Mouse (Mus musculus) MEL (cell line): ENCODE measurements around the gene Col8a2. TPM values are rescaled to one million over a fixed set of nuclear protein-coding genes. Genes with fewer than 3 reads are reported as not detected.

Source experiments
- DNase-seq: peaks from one replicate; pipeline ENCODE4 v3.0.0; 2011; ENCODE audit warnings: low read depth, low spot score
- H3K27ac ChIP-seq: 2 replicates; pipeline ENCODE4 v1.5.1; 2012; ENCODE audit warnings: low read depth, mild to moderate bottlenecking, control low read depth, low read length, moderate library complexity; ENCODE audit not compliant: control insufficient read depth
- H3K27me3 ChIP-seq, 2 experiments: fragments of 150-350 bp in 1 of 2; sonication (generic) in 1 of 2; 2 replicates each; pipeline ENCODE4 v1.6.1; 2012; ENCODE audit warnings: low read length in 2 of 2, mild to moderate bottlenecking in 2 of 2, improper control_type of control experiment in 1 of 2, moderate library complexity in 1 of 2; ENCODE audit not compliant: insufficient read depth in 2 of 2, control insufficient read depth in 1 of 2
- H3K36me3 ChIP-seq, 2 experiments: 2 replicates each; pipeline ENCODE4 v1.6.1; 2012 to 2014; ENCODE audit warnings: low read length in 2 of 2, improper control_type of control experiment in 1 of 2, inconsistent platforms in 1 of 2, mild to moderate bottlenecking in 1 of 2; ENCODE audit not compliant: insufficient read depth in 2 of 2, control insufficient read depth in 1 of 2
- H3K4me1 ChIP-seq, 2 experiments: fragments of 150-350 bp in 1 of 2; sonication (generic) in 1 of 2; 2 replicates each; pipeline ENCODE4 v1.6.1; 2012; ENCODE audit warnings: low read length in 2 of 2, improper control_type of control experiment in 1 of 2, mild to moderate bottlenecking in 1 of 2; ENCODE audit not compliant: insufficient read depth in 2 of 2, control insufficient read depth in 1 of 2
- H3K4me3 ChIP-seq, 2 experiments: fragments of 150-350 bp in 1 of 2; sonication (generic) in 1 of 2; 2 replicates each; pipeline ENCODE4 v1.5.1; 2012; ENCODE audit warnings: low read depth in 2 of 2, low read length in 2 of 2, mild to moderate bottlenecking in 2 of 2, moderate library complexity in 2 of 2, control low read depth in 1 of 2, improper control_type of control experiment in 1 of 2; ENCODE audit not compliant: control insufficient read depth in 1 of 2, insufficient read depth in 1 of 2
- H3K79me2 ChIP-seq: 2 replicates; pipeline ENCODE4 v1.6.1; 2012; ENCODE audit warnings: mild to moderate bottlenecking, low read length, moderate library complexity; ENCODE audit not compliant: control insufficient read depth, poor library complexity, insufficient read depth
- H3K9ac ChIP-seq: 2 replicates; pipeline ENCODE4 v1.6.1; 2012; ENCODE audit warnings: low read depth, mild to moderate bottlenecking, control low read depth, low read length, moderate library complexity; ENCODE audit not compliant: control insufficient read depth, poor library complexity, severe bottlenecking
- H3K9me3 ChIP-seq: fragments of 150-350 bp; sonication (generic); replicated peaks from 2 replicates; pipeline ENCODE4 v1.6.1; 2012; ENCODE audit warnings: mild to moderate bottlenecking, low read length, improper control_type of control experiment, moderate library complexity; ENCODE audit not compliant: insufficient read depth
- CHD1 ChIP-seq: IDR thresholded peaks from 2 replicates; pipeline ENCODE4 v1.6.1; 2012; ENCODE audit warnings: low read depth, mild to moderate bottlenecking, inconsistent platforms, low read length, improper control_type of control experiment
- E2F4 ChIP-seq: IDR thresholded peaks from 2 replicates; pipeline ENCODE4 v1.6.1; 2011; ENCODE audit warnings: low read depth, low read length, improper control_type of control experiment, borderline replicate concordance
- KAT2A ChIP-seq: conservative IDR thresholded peaks from 2 replicates; pipeline ENCODE4 v1.6.1; 2012; ENCODE audit warnings: low read depth, low read length, improper control_type of control experiment, inconsistent platforms
- MAFK ChIP-seq: IDR thresholded peaks from 2 replicates; pipeline ENCODE4 v1.6.1; 2011; ENCODE audit warnings: low read depth, mild to moderate bottlenecking, low read length, improper control_type of control experiment, borderline replicate concordance
- MAX ChIP-seq: IDR thresholded peaks from 2 replicates; pipeline ENCODE4 v1.6.1; 2011; ENCODE audit warnings: low read length, improper control_type of control experiment
- MAZ ChIP-seq: IDR thresholded peaks from 2 replicates; pipeline ENCODE4 v1.6.1; 2012; ENCODE audit warnings: low read depth, mild to moderate bottlenecking, inconsistent platforms, low read length, improper control_type of control experiment
- MEF2A ChIP-seq: IDR thresholded peaks from 2 replicates; pipeline ENCODE4 v1.6.1; 2014; ENCODE audit warnings: low read depth, mild to moderate bottlenecking, inconsistent platforms, low read length, improper control_type of control experiment; ENCODE audit not compliant: poor library complexity, insufficient replicate concordance, severe bottlenecking; ENCODE audit errors: extremely low read depth
- MXI1 ChIP-seq: IDR thresholded peaks from 2 replicates; pipeline ENCODE4 v1.6.1; 2011; ENCODE audit warnings: mild to moderate bottlenecking, low read depth, low read length, improper control_type of control experiment
- MYC ChIP-seq: IDR thresholded peaks from 2 replicates; pipeline ENCODE4 v1.6.1; 2011; ENCODE audit warnings: low read depth, mild to moderate bottlenecking, low read length, improper control_type of control experiment, moderate library complexity
- NRF1 ChIP-seq: IDR thresholded peaks from 2 replicates; pipeline ENCODE4 v1.6.1; 2014; ENCODE audit warnings: low read depth, mild to moderate bottlenecking, inconsistent platforms, low read length, improper control_type of control experiment, moderate library complexity; ENCODE audit not compliant: poor library complexity, insufficient read depth, severe bottlenecking
- SMC3 ChIP-seq: IDR thresholded peaks from 2 replicates; pipeline ENCODE4 v1.6.1; 2011; ENCODE audit warnings: low read depth, low read length, improper control_type of control experiment
- TCF12 ChIP-seq: IDR thresholded peaks from 2 replicates; pipeline ENCODE4 v1.6.1; 2014; ENCODE audit warnings: low read depth, mild to moderate bottlenecking, inconsistent platforms, low read length, improper control_type of control experiment, moderate library complexity
- ZKSCAN1 ChIP-seq: IDR thresholded peaks from 2 replicates; pipeline ENCODE4 v1.6.1; 2012; ENCODE audit warnings: low read depth, mild to moderate bottlenecking, inconsistent platforms, low read length, improper control_type of control experiment, moderate library complexity
- ZMIZ1 ChIP-seq: IDR thresholded peaks from 2 replicates; pipeline ENCODE4 v1.6.1; 2012; ENCODE audit warnings: low read depth, mild to moderate bottlenecking, inconsistent platforms, low read length, improper control_type of control experiment, moderate library complexity
- ZNF384 ChIP-seq: IDR thresholded peaks from 2 replicates; pipeline ENCODE4 v1.6.1; 2012; ENCODE audit warnings: low read depth, mild to moderate bottlenecking, inconsistent platforms, low read length, improper control_type of control experiment
- polyA plus RNA-seq, 2 experiments: library from polyadenylated mRNA; stranded (reverse) in 1 of 2; unstranded in 1 of 2; fragments of >175 nt in 1 of 2; fragments of >200 nt in 1 of 2; gene quantifications; 2 replicates each; pipeline versions ENCODE4 v1.2.1 to v1.2.4; 2012; ENCODE audit warnings: low replicate concordance in 2 of 2, low read depth in 1 of 2; ENCODE audit not compliant: insufficient read length in 2 of 2, insufficient read depth in 1 of 2, missing spikeins in 1 of 2
- total RNA-seq: library from RNA; depleted of rRNA; stranded (reverse); fragments of 300-350 nt; gene quantifications from 2 replicates; pipeline ENCODE4 v1.2.3, GENCODE M21; 2012

Col8a2 gene
- total and polyA plus RNA-seq, 3 experiments, result not detected

- TF ChIP-seq MAZ, result no peak
- no peak for TF ChIP-seq MAFK
- TF ChIP-seq MEF2A, result no peak
- TF ChIP-seq TCF12, result no peak
- TF ChIP-seq KAT2A, result no peak
- TF ChIP-seq ZNF384, result no peak
- TF ChIP-seq CHD1, result no peak
- TF ChIP-seq ZMIZ1, result no peak
- TF ChIP-seq MXI1, result no peak
- TF ChIP-seq MAX, result no peak
- Histone ChIP-seq H3K36me3 (peaks cover 0 to 4% of the 10 kb centered on the region in 2 experiments; a peak in 3 of 4 replicates), H3K9me3 (no peaks in the 10 kb centered on the region), H3K4me3 (no peak overlapping the region), H3K79me2 (no peaks in the 10 kb centered on the region), H3K27ac (no peak overlapping the region), H3K4me1 (peaks cover 0 to 4% of the 10 kb centered on the region in 2 experiments; a peak in 2 of 4 replicates), H3K27me3 (no peaks in the 10 kb centered on the region), H3K9ac (no peak overlapping the region)
- no peak for DNase-seq
These were observed 46.6 kb upstream of the Col8a2 start for GRCm38 (mm10) chr4:126239862-126240475.

- H3K4me3 ChIP-seq, result no peak overlapping the region
- H3K9me3 ChIP-seq, result no peaks in the 10 kb centered on the region
- H3K27ac ChIP-seq, result no peak overlapping the region
- no peaks in the 10 kb centered on the region for H3K4me1 ChIP-seq
- no peaks in the 10 kb centered on the region for H3K27me3 ChIP-seq
- TF ChIP-seq SMC3, result no peak
- TF ChIP-seq NRF1, result no peak
- TF ChIP-seq MAFK, result no peak
- TF ChIP-seq KAT2A, result no peak
- TF ChIP-seq ZKSCAN1, result no peak
- no peak for TF ChIP-seq MYC
- TF ChIP-seq E2F4, result no peak
- TF ChIP-seq CHD1, result no peak
- TF ChIP-seq, all 39 proteins: peak for 0
- no peaks in the 10 kb centered on the region for H3K79me2 ChIP-seq
- DNase-seq, result no peak
- no peak overlapping the region for H3K9ac ChIP-seq
- H3K36me3 ChIP-seq, result no peaks in the 10 kb centered on the region; a peak in 1 of 4 replicates
These were observed 44.6 kb upstream of the Col8a2 start for GRCm38 (mm10) chr4:126241956-126242355.
